Mouse (Mus musculus): ENCODE results near the gene Psd.
A peak's percentile ranks its signal among the peaks of the same experiment; 100 is the strongest.

The Psd gene

DNA sequence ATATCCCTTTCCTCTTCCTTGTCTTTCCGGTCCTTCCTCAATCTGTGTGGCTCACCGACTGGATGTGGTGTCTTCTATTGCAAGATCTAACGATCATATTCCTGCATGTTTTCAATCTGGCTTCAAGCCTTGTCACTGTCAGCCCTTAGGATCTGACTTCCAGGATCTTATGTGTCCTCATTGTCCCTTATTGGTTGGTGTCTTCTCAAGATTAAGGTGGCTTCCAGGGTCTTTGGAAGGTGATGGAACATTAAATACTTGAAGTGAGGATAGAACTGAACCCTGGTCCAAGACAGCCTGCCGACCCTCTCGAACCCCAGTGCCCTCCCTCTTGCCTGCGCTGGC is 12.0 kb upstream of the Psd start:
- no peak for DNase-seq (ENCODE audit: low spot score)

DNA sequence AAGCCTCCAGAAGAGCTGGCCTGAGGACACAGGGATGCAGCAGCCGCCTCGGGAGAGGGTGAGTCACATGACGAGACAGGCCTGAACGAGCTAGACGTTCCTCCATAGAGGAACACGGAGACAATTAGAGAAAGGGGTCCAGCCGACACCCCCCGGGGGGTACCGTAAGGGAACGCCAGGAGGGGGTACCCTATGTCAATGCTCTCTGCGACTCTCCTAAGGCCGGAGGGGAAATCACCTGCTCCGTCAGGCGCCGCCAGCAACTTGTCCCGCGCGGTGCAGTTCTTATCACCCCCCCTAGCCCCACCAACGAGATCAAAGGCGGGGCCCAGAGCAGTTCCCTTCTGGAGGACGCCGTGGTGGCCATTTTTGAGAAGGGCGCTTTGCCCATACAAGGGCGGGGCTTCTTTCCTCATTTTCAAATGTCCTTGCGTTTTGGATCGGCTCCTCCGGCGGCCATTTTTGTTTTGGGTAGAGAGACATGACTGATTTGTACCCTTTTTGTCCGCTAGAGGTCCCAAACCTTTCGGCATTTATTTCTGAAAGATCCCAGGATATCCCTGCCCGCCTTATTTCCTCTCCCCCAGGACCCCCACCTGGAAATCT is 11.5 kb upstream of the Psd start, which contains the start of gene Cuedc2:
Cuedc2 (minus strand) TSS at position 372 of the 606 bp plus-strand sequence.
- peak; percentile 99 for DNase-seq (ENCODE audit: low spot score)

GRCm38 (mm10) chr19:46337719-46338330 is 10.9 kb upstream of the Psd start:
- no peak for DNase-seq (ENCODE audit: low spot score)

DNA sequence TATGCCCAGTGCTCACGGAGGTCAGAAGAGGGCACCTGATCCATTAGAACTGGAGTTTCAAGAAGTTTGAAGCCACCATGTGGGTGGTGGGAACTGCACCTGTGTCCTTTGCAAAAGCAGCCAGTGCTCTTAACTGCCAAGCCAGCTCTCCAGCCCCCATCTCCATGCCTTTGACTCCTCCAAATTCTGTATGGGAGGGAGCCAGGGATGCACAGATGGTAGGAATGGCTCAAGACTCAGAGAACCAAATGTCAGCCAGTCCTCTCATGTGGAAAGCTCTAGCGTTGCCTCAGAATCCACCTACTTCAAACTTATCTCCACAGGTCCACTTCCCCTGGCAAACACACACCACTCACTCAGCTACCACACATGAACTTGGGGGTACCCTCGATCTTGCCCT is 7.0 kb upstream of the Psd start:
- no peak for DNase-seq (ENCODE audit: low spot score)

GRCm38 (mm10) chr19:46332721-46333339 is 5.9 kb upstream of the Psd start:
- no peak for DNase-seq (ENCODE audit: low spot score)

DNA sequence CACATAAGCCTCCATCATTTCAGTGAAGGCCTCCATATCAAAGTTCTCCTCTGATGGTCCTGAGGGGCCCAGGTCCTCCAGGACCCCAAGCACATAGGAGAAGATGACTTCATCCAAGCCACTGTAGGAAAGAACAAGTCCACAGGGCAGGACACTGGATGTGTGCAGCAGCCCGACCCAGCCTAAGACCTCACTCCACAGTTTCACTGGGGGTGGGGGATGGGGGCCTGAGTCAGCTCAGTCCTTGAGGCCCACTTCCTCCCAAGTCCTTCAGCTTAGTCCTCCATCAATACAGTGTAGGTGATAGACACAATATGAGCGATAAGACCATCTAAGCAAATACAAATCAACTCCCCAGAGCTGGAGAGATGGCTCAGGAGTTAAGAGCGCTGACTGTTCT is 5.0 kb upstream of the Psd start:
- no peak for DNase-seq (ENCODE audit: low spot score)

- DNase-seq (ENCODE audit: low spot score) = no peak
Observed at GRCm38 (mm10) chr19:46331326-46331725, 4.4 kb upstream of the Psd start.

DNA sequence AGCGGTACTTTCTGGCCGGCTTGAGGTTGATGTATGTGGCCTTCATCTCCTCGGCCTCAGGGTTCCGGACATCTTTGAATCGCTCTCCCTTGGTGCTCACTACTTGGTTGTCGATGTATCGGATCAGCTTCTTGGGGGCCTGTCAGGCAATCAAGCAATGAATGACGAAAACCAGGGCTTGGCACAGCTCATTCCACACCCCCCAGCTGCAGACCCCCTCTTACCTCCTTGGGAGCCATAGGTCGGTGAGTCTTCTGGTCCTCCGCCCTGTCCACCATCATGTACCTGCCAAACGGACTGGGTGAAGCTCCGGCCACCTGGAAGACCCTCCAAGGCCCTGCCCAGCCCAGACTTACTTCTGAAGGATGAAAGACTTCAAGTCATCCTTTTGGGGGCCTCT is 3.7 kb upstream of the Psd start:
- DNase-seq (ENCODE audit: low spot score) = no peak

DNA sequence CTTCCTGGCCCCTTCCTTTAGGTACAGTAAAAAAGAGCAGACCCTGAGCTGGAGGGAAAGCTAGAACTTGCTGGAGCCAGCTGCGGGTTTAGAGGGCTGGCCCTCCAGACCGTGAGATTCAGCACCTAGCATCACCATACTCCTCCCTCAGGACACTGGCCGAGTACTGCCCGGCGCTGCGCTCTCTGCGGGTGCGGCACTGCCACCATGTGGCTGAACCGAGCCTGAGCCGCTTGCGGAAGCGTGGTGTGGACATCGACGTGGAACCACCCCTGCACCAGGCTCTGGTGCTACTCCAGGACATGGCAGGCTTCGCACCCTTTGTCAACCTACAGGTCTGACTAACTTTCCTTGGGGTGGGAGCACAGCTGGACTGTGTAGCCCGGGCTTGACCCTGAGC is 3.0 kb upstream of the Psd start:
- peak; percentile 89 for DNase-seq (ENCODE audit: low spot score)

DNA sequence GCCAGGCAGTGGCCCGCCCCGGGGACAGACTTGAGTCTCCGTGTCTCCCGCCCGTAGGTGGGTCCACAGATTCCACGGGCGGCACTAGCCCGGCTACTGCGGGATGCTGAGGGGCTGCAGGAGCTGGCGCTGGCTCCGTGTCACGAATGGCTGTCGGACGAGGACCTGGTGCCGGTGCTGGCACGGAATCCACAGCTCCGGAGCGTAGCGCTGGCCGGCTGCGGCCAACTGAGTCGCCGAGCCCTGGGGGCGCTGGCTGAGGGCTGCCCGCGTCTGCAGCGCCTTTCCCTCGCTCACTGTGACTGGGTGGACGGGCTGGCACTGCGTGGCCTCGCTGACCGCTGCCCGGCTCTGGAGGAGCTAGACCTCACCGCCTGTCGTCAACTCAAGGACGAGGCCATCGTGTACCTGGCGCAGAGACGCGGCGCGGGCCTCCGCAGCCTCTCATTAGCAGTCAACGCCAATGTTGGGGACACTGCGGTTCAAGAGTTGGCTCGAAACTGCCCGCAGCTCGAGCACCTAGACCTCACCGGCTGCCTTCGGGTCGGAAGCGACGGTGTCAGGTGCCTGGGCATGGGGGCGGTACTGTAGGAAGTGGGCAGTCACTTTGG is 2.2 kb upstream of the Psd start:
- no peak for DNase-seq (ENCODE audit: low spot score)

- peak; percentile 98 for DNase-seq (ENCODE audit: low spot score)
Observed at GRCm38 (mm10) chr19:46328081-46329030, 1.4 kb upstream of the Psd start, which contains the start of gene Fbxl15. Fbxl15 (plus strand) TSS chr19:46328184.

- no peak for DNase-seq (ENCODE audit: low spot score)
Observed at GRCm38 (mm10) chr19:46327531-46328064, 642 bp upstream of the Psd start.

DNA sequence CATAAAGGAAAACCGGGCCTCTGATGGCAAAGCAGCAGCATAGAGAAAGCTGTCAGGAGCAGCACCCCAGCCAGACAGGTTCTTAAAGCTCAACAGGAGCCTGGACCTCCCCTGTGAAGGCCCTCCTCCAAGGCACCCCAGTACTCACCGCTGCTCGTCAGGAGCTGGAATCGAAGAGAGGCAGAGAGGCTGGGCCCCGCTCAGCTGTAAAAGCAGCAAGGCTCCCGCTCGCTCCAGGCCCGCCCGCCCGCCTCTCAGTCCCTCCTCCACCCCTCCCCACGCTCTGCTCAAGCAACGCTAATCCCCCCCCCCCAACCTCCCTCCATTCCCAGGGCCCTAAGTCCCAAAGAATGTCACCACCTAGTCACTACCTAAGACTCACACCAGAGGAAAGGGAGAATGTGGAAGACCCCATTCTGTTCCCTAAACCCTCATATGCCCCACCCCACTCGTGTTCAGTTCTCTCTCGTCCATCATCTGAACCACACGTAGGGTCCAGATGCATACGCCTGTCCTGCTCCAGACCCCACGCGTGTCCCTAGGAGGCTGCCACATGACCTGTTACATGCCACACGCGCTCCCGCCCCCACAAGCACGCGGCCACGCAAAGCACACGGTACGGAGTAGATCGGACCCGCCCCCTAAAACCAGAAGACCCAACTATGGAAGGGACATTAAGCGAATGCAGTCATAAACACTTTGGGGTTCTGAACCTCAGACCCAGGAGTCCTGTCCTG is 769 bp downstream of the Psd start:
- no peak for DNase-seq (ENCODE audit: low spot score)

GRCm38 (mm10) chr19:46324918-46325317 is 2.0 kb downstream of the Psd start:
- DNase-seq (ENCODE audit: low spot score) = no peak

DNA sequence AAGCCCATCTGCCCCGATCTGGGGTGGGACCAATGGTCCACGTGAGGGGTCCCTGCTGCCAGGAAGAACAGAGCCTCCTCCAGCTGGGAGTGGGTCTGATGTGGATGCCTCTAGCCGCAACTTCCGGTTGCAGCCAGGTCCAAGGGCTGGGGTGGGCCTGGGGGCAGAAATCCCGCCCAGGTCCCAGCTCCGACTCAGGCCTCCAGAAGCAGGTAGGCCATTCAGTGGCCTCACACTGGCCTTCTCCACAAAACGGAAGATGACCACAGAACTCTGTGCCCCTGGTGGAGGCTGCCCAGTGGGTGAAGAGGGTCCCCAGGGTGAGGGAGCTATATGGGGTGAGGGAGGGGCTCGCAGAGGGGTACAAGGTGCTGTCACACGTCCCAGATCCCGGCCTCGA is 2.6 kb downstream of the Psd start:
- no peak for DNase-seq (ENCODE audit: low spot score)

DNA sequence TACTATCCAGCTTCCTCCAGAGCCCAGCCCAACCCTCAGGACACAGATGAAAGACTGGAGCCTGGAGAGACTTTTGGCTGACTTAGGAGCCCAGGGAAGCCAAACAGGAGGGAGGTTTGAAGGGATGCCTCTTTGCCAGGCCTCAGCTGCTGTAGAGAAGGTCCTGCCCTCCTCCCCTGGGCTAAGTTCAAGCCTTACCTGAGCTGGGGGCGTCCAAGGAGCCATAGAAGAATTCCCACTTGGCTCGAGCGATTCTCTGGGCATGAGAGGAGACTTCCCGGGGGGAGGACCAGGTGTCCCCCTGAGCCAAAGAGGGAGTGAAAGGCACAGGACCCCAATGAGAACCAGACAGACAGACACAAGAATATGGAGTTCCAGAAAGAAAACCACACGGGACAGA is 3.2 kb downstream of the Psd start:
- DNase-seq (ENCODE audit: low spot score) = no peak

- DNase-seq (ENCODE audit: low spot score) = no peak
Observed at GRCm38 (mm10) chr19:46322996-46323572, 3.9 kb downstream of the Psd start.

DNA sequence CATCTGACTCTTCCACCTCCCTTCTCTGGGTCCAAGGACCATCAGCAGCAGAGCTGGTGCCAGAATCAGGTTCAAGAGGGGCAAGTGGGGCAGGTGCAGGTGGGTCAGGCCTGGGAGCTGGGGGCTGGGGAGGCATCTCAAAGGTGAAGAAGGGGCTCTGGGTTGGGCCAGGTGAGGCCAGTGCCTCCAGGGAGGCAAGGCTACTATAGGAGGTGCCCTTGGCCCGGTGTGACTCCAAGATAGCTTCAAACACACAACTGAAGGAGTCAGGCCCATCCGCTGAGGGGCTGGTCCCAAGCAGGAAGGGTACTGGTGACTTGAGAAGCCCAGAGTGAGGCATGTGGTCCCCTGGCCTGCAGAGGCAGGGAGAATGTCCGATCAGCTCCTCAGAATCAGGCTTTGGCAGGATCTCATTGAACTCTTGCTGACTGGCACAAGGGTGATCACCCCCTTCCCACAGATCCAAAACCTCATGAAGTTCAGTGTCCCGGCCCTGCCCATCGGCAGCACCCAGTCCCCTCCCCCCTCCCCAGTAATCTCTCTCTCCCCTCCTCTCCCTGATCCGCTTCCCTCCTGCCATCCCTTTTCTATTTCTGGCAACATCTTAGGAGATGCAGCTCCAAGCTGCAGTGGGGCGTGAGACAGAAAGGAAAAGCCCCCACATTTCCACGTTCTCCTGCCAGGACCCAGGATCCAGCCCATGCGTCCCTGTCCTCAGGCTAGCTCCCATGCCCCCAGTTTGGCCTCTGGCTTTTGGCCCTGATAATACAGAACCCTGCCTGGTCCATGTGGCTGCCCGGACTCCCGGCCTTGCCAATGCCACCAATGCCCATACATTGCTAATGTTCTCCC is 4.6 kb downstream of the Psd start:
- no peak for DNase-seq (ENCODE audit: low spot score)

GRCm38 (mm10) chr19:46321101-46321943 is 5.6 kb downstream of the Psd start:
- DNase-seq (ENCODE audit: low spot score) = no peak
